8 mouse cellular contexts compared by ENCODE assay signal in the genomic region with DNA sequence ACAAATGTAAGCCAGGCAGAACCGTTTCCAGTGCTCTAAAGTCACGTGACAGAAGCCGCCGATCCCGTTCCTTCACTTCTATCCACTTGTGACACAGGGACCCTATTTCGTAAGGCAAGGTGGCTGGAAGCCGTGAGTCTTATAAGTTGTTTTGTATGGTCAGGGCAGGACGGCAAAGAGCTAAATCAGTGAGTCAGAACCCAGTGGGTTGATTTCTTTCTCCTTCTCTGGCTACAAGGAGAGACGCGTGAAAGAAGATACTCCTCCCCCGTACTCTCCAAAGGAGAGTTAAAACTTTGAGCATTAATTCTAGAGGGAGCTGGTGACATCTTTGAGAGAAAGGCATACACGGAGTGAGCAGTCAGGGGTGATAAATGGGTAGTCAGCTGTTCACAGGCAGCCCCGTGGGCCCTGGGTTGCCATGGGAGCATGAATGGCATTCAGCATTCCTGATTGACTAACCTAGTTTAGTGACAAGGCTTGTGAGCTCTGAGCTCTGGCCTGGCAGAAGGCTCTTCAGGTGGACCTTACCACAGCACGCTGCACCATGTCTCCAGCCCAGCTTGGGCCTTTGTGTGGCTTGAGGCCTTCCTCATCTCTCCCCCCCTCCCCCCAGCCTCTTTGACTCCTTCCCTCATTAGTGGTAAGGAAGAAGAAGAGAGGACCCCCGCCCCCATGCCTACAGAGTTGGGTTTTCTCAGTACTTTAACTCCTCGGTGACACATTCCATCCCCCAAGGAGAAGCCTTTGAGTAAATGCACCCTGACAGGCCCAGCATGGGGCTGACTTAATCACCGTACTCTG.
DNase-seq lines count a peak whose midpoint lies in the region; ATAC-seq and TF ChIP-seq lines count a peak whose summit lies in the region.

No protein-coding gene starts in this region.

- H3K9me3 ChIP-seq in heart, postnatal 0 days (replicated peaks; ENCODE audit: control insufficient read depth, low read length): no peaks in the 10 kb centered on the region

- H3K4me2 ChIP-seq in heart, postnatal 0 days (ENCODE audit: low read depth, low read length): peak overlapping the region; percentile 61

- 28% methylated on average over 17 of the region's 17 CpGs for WGBS in liver, adult 2 months
- 15% methylated on average over 17 of the region's 17 CpGs for WGBS in heart, postnatal 0 days
- 61% methylated on average over 17 of the region's 17 CpGs for WGBS in thymus, adult 2 months

- TF ChIP-seq EP300 in heart, postnatal 0 days (IDR thresholded peaks at IDR 0.05; ENCODE audit: low read depth): no peak

- no peak for TF ChIP-seq POLR2A in liver, adult 2 months (IDR thresholded peaks at IDR 0.05; ENCODE audit: extremely low read depth, insufficient read depth, low read length)
- TF ChIP-seq POLR2A in thymus, adult 2 months (IDR thresholded peaks at IDR 0.05; ENCODE audit: control insufficient read depth, extremely low read depth, insufficient read depth, low read length, poor library complexity): no peak

- no peaks in the 10 kb centered on the region for H3K27me3 ChIP-seq in liver, adult 2 months (ENCODE audit: control insufficient read depth, insufficient read depth, low read length)
- H3K27me3 ChIP-seq in heart, postnatal 0 days (ENCODE audit: control insufficient read depth, insufficient read depth, low read length): no peaks in the 10 kb centered on the region
- no peaks in the 10 kb centered on the region for H3K27me3 ChIP-seq in splenic B cell, adult 2 months (ENCODE audit: control insufficient read depth, insufficient read depth, low read length, poor library complexity, severe bottlenecking)
- no peaks in the 10 kb centered on the region for H3K27me3 ChIP-seq in thymus, adult 2 months (ENCODE audit: control insufficient read depth, insufficient read depth, low read length)

- peaks cover 56% of the 10 kb centered on the region for H3K79me2 ChIP-seq in liver, adult 2 months (ENCODE audit: control insufficient read depth, insufficient read depth, low read length)

- H3K36me3 ChIP-seq in liver, adult 2 months (ENCODE audit: control insufficient read depth, insufficient read depth, low read length): peaks cover 2% of the 10 kb centered on the region; the same call in 1 of the 2 replicates
- H3K36me3 ChIP-seq in heart, postnatal 0 days (replicated peaks; ENCODE audit: control insufficient read depth, insufficient read depth, low read length): peaks cover 6% of the 10 kb centered on the region; the same call in 1 of the 2 replicates
- H3K36me3 ChIP-seq in splenic B cell, adult 2 months (ENCODE audit: control insufficient read depth, insufficient read depth, low read length, poor library complexity, severe bottlenecking): peaks cover 5% of the 10 kb centered on the region
- H3K36me3 ChIP-seq in thymus, adult 2 months (ENCODE audit: control insufficient read depth, insufficient read depth, low read length): peaks cover 5% of the 10 kb centered on the region

- H3K27ac ChIP-seq in liver, adult 2 months (replicated peaks; ENCODE audit: insufficient read depth, low read depth, low read length): peak overlapping the region; percentile 48
- H3K27ac ChIP-seq in heart, postnatal 0 days (ENCODE audit: low read depth): peak overlapping the region; percentile 87
- no peak overlapping the region for H3K27ac ChIP-seq in thymus, adult 2 months (ENCODE audit: control insufficient read depth, insufficient read depth, low read length)

- peak; percentile 76 for ATAC-seq in heart, postnatal 0 days (ENCODE audit: insufficient read depth, low read depth)

- H3K4me1 ChIP-seq in liver, adult 2 months (ENCODE audit: control insufficient read depth, insufficient read depth, low read length): peaks cover 22% of the 10 kb centered on the region
- H3K4me1 ChIP-seq in heart, postnatal 0 days (ENCODE audit: control insufficient read depth, insufficient read depth): peaks cover 54% of the 10 kb centered on the region
- peaks cover 34% of the 10 kb centered on the region for H3K4me1 ChIP-seq in thymus, adult 2 months (replicated peaks; ENCODE audit: control insufficient read depth, insufficient read depth, low read length)

- no peak for TF ChIP-seq CTCF in liver, adult 2 months (IDR thresholded peaks at IDR 0.05; ENCODE audit: low read depth, low read length)
- TF ChIP-seq CTCF in heart, postnatal 0 days (IDR thresholded peaks at IDR 0.05; ENCODE audit: low read depth): no peak
- no peak for TF ChIP-seq CTCF in thymus, adult 2 months (IDR thresholded peaks at IDR 0.05; ENCODE audit: borderline replicate concordance, control insufficient read depth, extremely low read depth, insufficient read depth, low read length, poor library complexity)

- H3K9ac ChIP-seq in liver, adult 2 months (ENCODE audit: low read depth, low read length): peak overlapping the region; percentile 43; the same call in 1 of the 2 replicates
- H3K9ac ChIP-seq in heart, postnatal 0 days (replicated peaks; ENCODE audit: low read depth, low read length): peak overlapping the region; percentile 43; the same call in 1 of the 2 replicates

- DNase-seq in liver, adult 2 months (ENCODE audit: extremely low read depth, low read depth, low spot score): peak; percentile 66
- no peak for DNase-seq in liver
- peak; percentile 84 for DNase-seq in embryo, embryonic 9.5 days (ENCODE audit: extremely low spot score)
- DNase-seq in heart, postnatal 0 days (ENCODE audit: low spot score): peak; percentile 79
- peak; percentile 48 to 78 for DNase-seq in layer of hippocampus, adult 18-20 months (ENCODE audit: low spot score in 2 of 2)
- DNase-seq in lung, postnatal 36 days: peak; percentile 81
- DNase-seq in splenic B cell, adult 2 months (ENCODE audit: low read depth, low spot score): peak; percentile 30
- no peak for DNase-seq in thymus, adult 2 months

- peak overlapping the region; percentile 26 for H3K4me3 ChIP-seq in liver, adult 2 months (ENCODE audit: insufficient read depth, low read depth, low read length)
- peak overlapping the region; percentile 32 for H3K4me3 ChIP-seq in heart, postnatal 0 days (ENCODE audit: low read depth, low read length)
- no peak overlapping the region for H3K4me3 ChIP-seq in thymus, adult 2 months (ENCODE audit: control insufficient read depth, insufficient read depth, low read length)

Comparison
In these comparisons a context has a peak if more than half of its experiments do, and no peak if none do; other contexts are left out.
1. DNase-seq: peak in liver, adult 2 months (single experiment), embryo, embryonic 9.5 days (single experiment), heart, postnatal 0 days (single experiment), layer of hippocampus, adult 18-20 months (2 of 2), lung, postnatal 36 days (single experiment) and splenic B cell, adult 2 months (single experiment); none in liver (single experiment) and thymus, adult 2 months (single experiment).